Mouse (Mus musculus): ENCODE data around the gene Dpagt1. TPM values are rescaled to one million over a fixed set of nuclear protein-coding genes. Genes with fewer than 3 reads are reported as not detected.
A peak's percentile ranks its signal among the peaks of the same experiment; 100 is the strongest.
"Not testable (repeated sequence)": the region's sequence is repeated elsewhere in the genome, so short reads cannot be mapped to it uniquely, and the experiment has no call there.

Gene Dpagt1
- total RNA-seq, 2 experiments from 2014 or later: 11.0 to 11.2 TPM

DNA sequence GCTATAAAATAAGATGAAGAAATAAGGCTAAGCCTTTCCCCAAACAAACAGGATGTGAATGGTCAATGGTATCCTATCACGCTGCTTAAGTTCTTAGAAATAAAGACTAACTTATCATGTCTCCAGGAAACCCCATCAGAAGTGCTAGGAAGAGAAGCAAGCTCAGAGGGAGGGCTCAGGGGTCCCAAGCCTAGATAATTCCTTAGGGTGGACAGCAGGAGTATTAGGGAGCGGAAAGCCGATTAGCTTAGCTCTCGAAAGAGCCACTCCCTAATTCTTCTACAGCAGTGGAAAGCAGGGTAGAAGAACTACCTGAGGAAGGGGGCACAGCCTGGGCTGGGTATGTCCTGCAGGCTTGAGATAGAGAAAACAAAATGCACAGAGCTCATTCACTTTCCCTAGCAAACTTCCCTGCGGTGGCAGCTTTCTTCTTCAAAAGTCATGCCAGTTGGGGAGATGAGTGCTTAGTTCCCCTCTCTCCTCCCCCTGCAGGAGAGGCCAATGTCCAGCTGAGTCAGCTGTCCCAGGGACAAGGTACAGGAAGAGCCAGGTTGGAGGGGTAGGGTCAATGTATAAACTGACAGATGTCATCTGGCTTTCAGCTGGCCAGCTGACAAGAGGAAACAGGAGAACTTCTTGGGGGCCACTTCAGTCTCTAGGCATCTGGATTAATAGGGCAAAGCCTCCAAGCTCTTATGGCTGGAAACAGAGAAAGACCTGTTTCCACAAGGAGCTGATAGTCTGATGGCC, 7.6 kb upstream of the Dpagt1 start:
- DNase-seq: no peak

DNA sequence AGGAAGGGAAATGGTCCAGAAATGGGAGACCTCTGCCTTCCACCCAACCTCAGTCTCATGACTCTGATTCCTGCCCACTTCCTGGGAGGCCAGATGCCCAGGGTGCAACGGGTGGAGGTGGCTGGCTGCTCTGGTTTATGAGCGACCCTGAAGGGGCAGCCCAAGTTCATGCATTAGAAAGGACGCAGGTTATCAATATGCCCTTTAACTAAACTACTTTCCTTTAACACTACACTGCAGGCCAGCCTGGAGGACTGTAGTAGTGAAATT, 7.1 kb upstream of the Dpagt1 start:
- DNase-seq: no peak

DNA sequence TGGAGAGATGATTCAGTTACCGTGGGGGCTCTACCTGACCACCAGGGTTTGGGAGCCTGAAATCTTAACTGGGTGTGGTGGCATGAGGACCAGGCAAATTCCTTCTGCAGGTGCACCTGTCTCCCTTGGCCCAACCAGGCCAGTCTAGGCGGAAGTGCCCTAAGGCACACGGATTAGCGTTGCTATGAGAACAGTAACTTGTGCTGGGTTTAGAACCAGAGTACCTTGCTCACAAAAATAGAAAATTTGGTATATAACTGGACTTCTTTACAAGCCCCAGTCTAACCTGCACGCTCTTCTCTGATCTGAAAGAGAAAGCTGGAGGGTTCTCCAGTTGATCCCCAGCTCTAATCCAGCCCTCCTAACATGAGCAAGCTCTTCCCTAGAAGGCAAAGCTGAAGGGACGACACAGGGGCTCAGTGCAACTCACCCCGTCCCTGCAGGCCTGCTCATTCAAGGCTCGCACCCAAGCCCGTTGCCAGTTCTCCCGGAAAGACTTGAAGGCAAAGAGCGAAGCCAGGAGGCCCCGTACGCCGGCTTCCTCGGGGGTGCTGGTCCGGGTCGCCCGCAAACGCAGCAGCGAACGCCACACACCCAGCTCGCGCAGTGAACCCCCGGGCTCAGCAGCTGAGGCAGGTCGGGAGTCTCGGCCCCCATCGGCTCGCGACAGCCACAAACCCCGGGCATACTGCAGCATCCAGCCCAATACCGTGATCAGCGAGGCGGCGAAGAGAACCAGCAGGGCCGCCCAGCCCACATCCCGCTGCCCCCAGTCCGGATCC, 6.5 kb upstream of the Dpagt1 start:
- no peak for DNase-seq

DNA sequence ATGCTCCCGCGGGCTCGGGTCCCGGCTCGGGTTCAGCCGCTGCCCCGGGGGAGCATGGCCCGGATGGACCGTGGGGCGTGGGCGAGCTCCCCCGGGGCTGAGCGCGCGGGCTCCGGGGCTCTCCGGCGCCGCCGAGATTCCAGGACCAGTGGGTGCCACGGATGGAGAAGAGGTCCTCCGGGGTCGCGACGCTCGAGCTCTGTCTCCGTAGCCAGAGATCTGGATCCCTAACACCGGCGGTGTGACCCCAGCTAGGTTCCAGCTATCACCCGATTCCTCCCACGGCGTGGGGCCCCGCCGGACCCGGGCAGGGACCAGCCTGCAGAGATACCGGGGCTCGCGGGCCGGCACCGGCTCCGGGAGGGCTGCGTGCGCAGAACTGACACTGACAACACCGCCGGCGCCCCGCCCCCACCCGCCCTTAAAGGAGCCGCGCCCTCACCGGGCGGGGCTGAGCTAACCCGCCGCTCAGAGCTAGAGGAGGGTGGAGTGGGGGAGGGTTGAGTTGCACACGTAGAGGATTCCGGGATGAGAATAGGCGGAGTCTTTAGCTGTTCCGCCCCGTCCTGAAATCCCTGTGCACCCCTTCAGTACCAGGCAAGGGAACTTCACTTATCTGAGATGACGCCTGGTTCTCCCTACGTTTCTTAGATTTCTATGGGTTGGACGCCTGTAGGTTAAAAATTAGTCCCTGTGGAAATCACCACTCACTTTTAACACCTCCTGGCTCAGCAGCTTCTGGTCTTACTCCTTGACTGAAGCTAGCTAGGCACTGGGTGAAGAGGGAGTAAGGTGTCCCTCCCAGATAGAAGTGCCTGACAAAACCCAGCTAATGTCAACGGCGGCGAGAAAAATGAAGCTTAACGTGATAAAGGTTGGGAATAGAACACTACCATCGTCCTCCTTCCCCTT, 5.7 kb upstream of the Dpagt1 start, which contains the start of gene C2cd2l:
Gene C2cd2l, minus strand, starts transcription at position 399 of the 912 bp plus-strand sequence.
- DNase-seq: peak; percentile 93

DNA sequence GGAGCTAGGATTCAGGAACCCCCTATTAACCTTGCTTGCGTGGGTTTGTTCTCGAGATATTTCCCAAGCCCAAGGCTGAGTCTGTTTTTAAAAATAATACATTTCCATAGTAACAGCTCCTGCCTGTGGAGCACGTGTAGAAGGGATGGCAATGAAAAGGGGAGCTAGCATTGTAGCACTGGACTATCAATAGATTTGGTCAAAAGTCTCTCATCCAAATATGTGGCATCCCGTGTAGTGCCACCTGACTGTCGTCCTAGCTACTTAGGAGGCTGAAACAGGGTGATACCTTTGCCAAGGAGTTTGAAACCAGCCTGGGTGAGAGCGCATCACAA, 5.1 kb upstream of the Dpagt1 start:
- DNase-seq: no peak

DNA sequence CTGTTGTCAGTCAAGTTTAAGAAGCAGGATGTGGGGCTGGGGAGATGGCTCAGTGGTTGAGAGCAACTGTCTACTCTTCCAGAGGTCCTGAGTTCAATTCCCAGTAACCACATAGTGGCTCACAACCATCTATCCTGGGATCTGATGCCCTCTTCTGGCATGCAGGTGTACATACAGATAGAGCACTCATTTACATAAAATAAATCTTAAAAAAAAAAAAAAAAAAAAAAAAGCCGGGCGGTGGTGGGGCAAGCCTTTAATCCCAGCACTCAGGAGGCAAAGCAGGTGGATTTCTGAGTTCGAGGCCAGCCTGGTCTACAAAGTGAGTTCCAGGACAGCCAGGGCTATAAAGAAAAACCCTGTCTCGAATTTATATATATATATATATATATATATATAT, 2.2 kb upstream of the Dpagt1 start:
- DNase-seq: not testable (repeated sequence)

DNA sequence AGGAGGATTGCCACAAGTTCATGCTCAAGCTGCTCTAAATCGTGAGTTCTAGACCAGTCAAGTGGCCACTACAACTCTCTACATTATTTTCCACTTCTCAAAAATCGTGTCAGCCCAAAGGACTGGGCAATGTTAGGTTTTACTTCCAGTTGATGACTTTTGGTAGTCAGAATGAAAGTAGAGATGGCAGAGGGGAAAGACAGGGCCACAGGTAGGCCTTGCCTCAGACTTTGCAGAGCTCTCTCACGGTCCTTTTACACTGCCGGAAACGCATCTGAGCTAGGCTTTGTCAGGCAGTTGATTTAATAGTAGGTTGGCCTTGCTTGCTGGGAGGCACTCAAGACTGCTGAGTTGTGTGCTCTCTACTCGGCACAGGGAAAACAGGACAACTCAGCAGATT, 1.7 kb upstream of the Dpagt1 start:
- no peak for DNase-seq

DNA sequence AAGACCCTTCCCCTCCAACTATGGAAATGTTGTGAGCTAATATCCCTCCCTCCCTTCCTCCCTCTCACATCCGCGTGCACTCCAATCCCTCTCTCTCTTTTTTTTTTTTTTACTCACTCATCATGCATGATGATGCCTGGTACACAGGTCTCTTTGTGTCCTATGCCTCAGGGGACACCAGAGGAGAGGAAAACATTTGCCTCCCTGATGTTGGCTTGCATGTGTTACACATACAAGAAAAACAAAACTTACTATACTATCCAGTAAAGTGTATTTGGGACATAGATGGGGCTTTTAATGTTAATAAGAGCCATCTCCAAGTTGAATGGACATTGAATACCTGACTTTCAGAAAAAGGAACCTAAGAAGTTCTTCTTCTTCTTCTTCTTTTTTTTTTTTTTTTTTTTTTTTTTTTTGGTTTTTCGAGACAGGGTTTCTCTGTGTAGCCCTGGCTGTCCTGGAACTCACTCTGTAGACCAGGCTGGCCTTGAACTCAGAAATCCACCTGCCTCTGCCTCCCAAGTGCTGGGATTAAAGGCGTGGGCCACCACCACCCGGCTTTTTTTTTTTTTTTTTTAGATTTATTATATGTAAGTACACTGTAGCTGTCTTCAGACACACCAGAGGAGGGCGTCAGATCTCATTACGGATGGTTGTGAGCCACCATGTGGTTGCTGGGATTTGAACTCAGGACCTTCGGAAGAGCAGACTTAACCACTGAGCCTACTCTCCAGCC, 619 bp upstream of the Dpagt1 start:
- DNase-seq: not testable (repeated sequence)

DNA sequence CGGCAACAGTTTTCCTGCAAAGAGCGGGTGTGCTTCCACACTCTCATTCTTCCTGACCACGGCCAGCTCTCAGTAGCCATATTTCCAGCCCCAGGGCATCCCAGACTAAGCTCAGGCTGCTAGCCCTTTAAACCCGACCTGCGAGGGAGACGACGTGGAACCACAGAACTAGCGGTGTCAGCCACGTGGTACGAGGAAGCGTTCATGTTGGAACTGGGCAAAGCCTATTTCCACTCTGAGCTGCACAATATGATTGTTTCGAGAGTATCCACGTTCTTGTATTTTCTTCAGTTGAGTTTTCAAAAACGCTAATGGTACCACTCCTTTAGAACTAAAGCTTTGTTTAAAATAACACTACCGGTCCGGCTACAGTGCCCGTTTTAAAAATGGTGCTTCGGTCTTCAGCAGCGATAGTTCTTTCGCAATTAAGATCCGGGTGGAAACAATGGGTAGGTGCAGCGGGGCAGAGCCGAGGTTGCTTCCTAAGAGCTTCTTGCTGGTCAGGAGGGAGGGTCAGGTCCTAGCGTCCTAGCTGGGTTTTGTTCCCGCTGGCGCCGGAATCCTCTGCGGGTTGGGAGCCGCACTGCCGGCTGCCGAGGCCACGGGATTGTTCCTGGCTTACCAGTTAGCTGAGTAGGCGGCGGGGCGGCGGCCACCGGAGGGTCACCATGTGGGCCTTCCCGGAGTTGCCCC, 698 bp downstream of the Dpagt1 start:
- DNase-seq: peak; percentile 80

DNA sequence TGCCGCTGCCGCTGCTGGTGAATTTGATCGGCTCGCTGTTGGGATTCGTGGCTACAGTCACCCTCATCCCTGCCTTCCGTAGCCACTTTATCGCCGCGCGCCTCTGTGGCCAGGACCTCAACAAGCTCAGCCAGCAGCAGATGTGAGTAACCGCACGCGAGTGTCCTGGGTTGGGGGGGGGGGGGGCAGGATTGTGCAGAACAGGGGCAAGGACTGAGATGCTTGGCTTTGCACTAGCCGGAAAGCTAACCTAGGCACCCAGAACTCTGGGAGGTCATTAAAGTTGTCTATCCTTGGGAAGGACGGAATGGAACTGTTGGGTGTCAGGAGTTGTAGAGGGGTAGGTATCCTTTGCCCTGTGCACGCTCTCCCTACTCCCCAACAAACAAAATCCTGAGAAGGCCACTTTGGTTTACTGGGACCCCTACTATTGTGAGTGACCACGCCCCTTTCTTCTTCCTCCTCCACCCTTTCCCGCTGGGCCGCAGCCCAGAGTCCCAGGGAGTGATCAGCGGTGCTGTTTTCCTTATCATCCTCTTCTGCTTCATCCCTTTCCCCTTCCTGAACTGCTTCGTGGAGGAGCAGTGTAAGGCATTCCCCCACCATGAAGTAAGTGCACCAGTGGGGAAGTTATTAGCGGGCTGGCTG, 1.4 kb downstream of the Dpagt1 start:
- no peak for DNase-seq

DNA sequence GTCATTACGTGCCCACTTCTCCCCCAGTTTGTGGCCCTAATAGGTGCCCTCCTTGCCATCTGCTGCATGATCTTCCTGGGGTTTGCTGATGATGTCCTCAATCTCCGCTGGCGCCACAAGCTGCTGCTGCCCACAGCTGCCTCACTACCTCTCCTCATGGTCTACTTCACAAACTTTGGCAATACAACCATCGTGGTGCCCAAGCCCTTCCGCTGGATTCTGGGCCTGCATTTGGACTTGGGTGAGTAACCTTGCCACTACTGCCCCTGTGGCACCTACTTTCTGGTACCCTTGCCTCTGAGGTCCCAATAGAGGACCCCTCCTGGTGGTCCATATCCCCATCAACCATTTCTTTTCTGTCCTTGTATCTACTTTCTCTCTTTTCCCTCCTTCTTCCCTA, 2.1 kb downstream of the Dpagt1 start:
- DNase-seq: no peak

DNA sequence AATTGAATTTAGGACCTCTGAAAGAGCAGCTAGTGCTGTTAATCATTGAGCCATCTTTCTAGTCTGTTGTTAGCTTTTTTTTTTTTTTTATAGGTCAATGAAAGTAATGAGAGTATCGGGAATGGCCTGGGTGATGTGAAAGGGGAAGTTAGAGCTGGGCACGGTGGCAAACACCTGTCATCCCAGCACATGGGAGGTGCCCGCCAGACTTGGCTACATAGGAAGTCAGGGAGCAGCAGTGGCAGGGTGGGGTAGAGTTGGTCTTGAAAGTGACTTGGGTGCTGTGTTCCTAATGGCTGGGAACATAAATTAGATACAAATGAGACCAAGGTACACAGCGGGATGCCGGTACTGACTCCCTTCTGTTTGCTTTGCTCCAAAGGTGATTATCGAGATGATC, 4.9 kb downstream of the Dpagt1 start:
- no peak for DNase-seq

DNA sequence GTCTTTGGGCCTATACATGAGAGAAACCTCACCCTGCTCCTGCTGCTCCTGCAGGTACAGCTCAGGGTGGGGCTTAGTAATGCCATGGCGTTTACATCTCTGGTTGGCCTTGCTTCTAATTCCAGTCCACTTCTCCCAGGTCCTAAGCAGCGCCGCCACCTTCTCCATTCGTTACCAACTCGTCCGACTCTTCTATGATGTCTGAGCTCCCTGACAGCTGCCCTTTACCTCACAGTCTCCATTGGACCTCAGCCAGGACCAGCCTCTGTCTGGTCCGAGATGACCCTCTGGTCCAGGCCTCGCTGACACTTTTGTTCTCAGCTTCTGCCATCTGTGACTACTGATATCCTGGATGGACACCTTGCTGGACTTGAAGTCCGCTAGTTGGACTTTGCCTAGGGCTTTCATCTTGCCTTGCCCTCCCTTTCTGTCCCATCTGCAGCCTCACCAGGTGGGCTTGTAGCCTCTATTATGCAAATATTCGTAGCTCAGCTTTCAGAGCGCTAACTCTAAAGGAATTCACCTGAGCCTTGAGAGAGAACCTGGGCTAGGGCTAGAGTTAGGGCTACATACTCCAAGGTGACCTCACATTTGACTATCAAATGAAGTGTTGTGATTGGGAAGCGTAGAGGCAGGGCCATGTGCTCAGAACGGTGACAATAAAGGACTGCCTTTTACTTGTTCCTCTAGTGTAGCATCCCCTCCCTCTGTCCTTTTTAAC, 7.3 kb downstream of the Dpagt1 start:
- DNase-seq: no peak

DNA sequence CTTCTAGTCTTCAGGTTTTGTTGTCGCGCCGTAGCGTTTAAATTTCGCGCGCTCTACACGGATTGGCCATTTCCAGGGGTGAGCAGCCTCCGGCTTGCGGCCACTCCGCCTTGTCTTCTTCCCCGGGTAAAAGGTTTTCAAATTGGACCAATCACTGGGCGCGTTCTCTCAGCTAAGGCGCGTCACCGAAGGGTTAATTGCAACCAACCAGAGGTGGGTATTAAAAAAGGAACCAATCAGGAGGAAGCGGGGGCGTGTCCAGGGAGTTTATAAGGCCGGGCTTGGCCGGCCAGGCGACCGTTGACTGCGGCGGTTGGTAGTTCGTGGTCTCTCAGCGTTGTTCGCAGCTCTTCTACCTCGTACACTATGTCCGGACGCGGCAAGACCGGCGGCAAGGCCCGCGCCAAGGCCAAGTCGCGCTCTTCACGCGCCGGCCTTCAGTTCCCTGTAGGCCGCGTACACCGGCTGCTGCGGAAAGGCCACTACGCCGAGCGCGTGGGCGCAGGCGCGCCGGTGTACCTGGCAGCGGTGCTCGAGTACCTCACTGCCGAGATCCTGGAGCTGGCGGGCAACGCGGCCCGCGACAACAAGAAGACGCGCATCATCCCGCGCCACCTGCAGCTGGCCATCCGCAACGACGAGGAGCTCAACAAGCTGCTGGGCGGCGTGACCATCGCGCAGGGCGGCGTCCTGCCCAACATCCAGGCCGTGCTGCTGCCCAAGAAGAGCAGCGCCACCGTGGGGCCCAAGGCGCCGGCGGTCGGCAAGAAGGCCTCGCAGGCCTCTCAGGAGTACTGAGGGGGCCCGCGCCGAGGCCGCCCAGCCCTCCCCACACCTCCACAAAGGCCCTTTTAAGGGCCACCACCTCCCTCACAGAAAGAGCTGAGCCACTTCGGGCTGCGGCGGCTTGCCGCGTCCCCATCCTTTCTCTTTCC, 8.8 kb downstream of the Dpagt1 start, which contains the start of gene H2afx:
Gene H2afx, plus strand, starts transcription at position 299 of the 935 bp plus-strand sequence.
- DNase-seq: peak; percentile 98

DNA sequence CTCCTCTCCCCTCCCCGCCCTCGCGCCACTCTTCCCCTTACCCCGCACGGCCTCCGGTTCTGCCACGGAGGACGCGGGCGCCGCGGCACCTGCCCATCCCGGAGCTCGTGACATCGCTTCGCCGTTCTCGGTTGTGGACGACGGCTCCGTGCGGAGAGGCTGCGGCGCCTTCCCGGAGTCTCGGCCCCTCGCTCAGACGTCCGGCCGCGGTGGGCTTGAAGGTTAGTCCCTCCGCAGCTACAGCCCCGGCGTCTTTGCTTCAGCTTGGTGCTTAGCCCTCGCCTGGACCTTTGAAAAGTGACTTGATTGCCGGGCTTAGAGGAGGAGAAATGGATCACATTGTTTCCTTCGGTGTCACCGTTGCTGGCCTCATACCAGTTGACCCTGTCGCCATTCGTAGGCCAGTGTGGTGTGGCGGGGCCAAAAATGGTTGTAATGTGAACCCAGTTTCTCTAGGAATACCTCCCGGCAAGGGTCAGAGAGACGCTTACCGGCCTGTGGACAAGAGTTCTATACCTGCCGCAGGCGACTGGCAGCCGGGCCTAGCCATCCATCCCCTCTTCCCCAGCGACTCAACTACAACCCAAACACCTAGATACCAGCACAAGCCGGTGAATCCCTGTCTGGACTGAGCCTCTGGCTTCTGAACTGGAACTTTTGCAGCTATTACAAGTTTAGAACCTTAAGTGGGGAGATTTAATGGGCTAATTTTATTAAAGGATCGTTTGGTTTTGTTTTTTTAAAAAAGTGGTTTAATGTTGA, 9.7 kb downstream of the Dpagt1 start:
- DNase-seq: no peak

DNA sequence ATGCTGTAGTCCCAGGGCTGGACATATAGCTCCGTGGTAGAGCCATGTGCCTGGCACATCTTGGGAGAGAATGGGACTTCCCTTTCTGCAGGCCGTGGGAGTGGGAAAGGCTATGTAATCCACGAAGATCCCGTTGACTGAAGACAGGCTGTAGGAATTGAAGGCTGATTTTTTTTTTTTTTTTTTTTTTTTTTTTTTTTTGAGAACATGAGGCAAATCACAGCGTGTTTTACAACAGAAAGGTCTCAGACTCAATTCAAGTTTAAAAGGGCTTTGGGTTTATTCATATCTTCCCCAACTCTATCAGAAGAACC, 10.2 kb downstream of the Dpagt1 start:
- no peak for DNase-seq

DNA sequence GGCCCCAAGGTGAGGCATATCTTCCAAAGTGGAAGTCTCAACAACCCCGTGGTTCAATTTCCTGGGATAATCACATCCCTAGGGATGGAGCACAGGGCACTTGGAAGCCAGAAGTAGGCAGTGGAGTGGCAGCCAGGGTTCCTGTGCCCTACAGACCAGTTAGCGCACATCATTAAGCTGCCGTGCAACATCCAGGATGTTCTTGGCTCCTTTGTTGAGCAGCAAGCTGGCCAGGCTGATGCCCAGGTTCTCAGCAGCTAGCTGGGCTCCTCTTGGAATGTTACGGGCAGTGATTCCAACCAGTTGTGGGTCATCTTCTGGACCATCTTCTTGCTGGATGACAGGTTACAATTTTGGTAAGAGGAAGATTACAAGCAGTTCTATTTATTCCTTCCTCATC, 10.7 kb downstream of the Dpagt1 start:
- not testable (repeated sequence) for DNase-seq

DNA sequence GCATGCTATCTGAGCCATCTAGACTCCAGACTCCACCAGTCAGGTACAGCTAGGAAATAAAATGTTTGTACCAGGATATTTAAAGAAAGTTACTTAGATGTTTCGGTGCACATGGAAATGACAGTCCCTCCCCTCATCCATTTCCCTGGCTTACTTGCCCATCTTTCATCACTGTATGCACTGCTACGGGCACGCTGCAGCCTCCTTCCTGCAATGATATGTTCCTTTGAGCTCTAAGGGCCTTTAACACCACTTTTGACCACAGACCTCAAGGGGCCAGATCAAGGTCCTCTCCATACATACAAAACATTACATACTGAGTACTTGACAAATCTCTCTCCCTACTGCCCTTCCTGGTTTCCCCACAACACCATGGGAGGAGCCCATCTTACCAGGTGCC, 11.1 kb downstream of the Dpagt1 start:
- no peak for DNase-seq

Measured in gastrocnemius, postnatal 25 days (tissue).